Mouse (Mus musculus): ENCODE results near the gene Hs2st1. TPM values are rescaled to one million over a fixed set of nuclear protein-coding genes. Genes with fewer than 3 reads are reported as not detected.
A peak's percentile ranks its signal among the peaks of the same experiment; 100 is the strongest.

Hs2st1 gene
- polyA plus RNA-seq, 1 experiment: 5.2 TPM

- Histone ChIP-seq H3K27me3 (replicated peaks; ENCODE audit: control insufficient read depth, insufficient read depth, low read length) (no peaks in the 10 kb centered on the region), H3K4me3 (ENCODE audit: insufficient read depth, low read depth, low read length) (no peak overlapping the region), H3K36me3 (ENCODE audit: control insufficient read depth, insufficient read depth, low read length) (no peaks in the 10 kb centered on the region), H3K4me1 (ENCODE audit: control insufficient read depth, insufficient read depth, low read length) (0 out of 2 replicates have a peak, but pooled peaks cover 4% of the 10 kb centered on the region), H3K27ac (ENCODE audit: insufficient read depth, low read depth, low read length) (no peak overlapping the region)
- no peak for DNase-seq
- 94% methylated on average over 4 of the region's 4 CpGs for WGBS
- no peak for TF ChIP-seq POLR2A (IDR thresholded peaks at IDR 0.05; ENCODE audit: low read depth, low read length)
- TF ChIP-seq CTCF (conservative IDR thresholded peaks at IDR 0.05; ENCODE audit: insufficient read depth, insufficient read length, low read depth, low read length): no peak
Observed at GRCm38 (mm10) chr3:144508342-144508741, 61.6 kb downstream of the Hs2st1 start.

GRCm38 (mm10) chr3:144507885-144508284 lies 62.1 kb downstream of the Hs2st1 start:
- TF ChIP-seq CTCF (conservative IDR thresholded peaks at IDR 0.05; ENCODE audit: insufficient read depth, insufficient read length, low read depth, low read length) (no peak), POLR2A (IDR thresholded peaks at IDR 0.05; ENCODE audit: low read depth, low read length) (no peak)
- Histone ChIP-seq H3K4me1 (ENCODE audit: control insufficient read depth, insufficient read depth, low read length) (0 out of 2 replicates have a peak, but pooled peaks cover 4% of the 10 kb centered on the region), H3K27me3 (replicated peaks; ENCODE audit: control insufficient read depth, insufficient read depth, low read length) (no peaks in the 10 kb centered on the region), H3K27ac (ENCODE audit: insufficient read depth, low read depth, low read length) (no peak overlapping the region), H3K4me3 (ENCODE audit: insufficient read depth, low read depth, low read length) (no peak overlapping the region), H3K36me3 (ENCODE audit: control insufficient read depth, insufficient read depth, low read length) (no peaks in the 10 kb centered on the region)
- 86% methylated on average over 5 of the region's 5 CpGs for WGBS
- DNase-seq: no peak

DNA sequence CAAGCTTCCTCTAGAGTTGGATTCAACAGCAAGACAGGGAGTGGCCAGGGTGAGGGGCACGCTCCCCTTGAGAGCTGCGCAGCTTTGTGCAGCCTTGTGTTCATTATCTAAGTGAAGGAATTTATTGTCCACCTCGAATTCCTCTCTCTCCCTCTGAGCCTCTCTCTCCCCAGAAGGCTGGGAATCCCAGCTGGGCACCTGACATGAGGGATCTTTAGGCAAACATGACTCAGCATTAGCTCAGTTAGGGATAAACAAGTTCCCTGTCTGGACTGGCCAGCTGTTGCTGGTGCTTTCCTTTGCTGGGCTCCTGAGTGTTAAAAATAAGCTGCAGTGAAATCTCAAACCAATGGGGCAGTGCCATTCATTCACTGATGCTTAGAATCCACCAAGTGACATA lies 63.8 kb downstream of the Hs2st1 start:
- Histone ChIP-seq H3K36me3 (ENCODE audit: control insufficient read depth, insufficient read depth, low read length) (no peaks in the 10 kb centered on the region), H3K4me3 (ENCODE audit: insufficient read depth, low read depth, low read length) (no peak overlapping the region), H3K4me1 (ENCODE audit: control insufficient read depth, insufficient read depth, low read length) (0 out of 2 replicates have a peak, but pooled peaks cover 4% of the 10 kb centered on the region), H3K27ac (ENCODE audit: insufficient read depth, low read depth, low read length) (no peak overlapping the region), H3K27me3 (replicated peaks; ENCODE audit: control insufficient read depth, insufficient read depth, low read length) (no peaks in the 10 kb centered on the region)
- TF ChIP-seq CTCF (conservative IDR thresholded peaks at IDR 0.05; ENCODE audit: insufficient read depth, insufficient read length, low read depth, low read length): no peak
- TF ChIP-seq POLR2A (IDR thresholded peaks at IDR 0.05; ENCODE audit: low read depth, low read length): no peak
- DNase-seq: peak; percentile 18
- WGBS: 34% methylated on average over 3 of the region's 3 CpGs

GRCm38 (mm10) chr3:144501930-144502329 lies 68.1 kb downstream of the Hs2st1 start:
- H3K36me3 ChIP-seq (ENCODE audit: control insufficient read depth, insufficient read depth, low read length): no peaks in the 10 kb centered on the region
- WGBS: 52% methylated on average over 7 of the region's 7 CpGs
- no peak overlapping the region for H3K27ac ChIP-seq (ENCODE audit: insufficient read depth, low read depth, low read length)
- DNase-seq: no peak
- no peak overlapping the region for H3K4me3 ChIP-seq (ENCODE audit: insufficient read depth, low read depth, low read length)
- 0 out of 2 replicates have a peak, but pooled peaks cover 4% of the 10 kb centered on the region for H3K4me1 ChIP-seq (ENCODE audit: control insufficient read depth, insufficient read depth, low read length)
- TF ChIP-seq POLR2A (IDR thresholded peaks at IDR 0.05; ENCODE audit: low read depth, low read length): no peak
- TF ChIP-seq CTCF (conservative IDR thresholded peaks at IDR 0.05; ENCODE audit: insufficient read depth, insufficient read length, low read depth, low read length): no peak
- H3K27me3 ChIP-seq (replicated peaks; ENCODE audit: control insufficient read depth, insufficient read depth, low read length): no peaks in the 10 kb centered on the region

DNA sequence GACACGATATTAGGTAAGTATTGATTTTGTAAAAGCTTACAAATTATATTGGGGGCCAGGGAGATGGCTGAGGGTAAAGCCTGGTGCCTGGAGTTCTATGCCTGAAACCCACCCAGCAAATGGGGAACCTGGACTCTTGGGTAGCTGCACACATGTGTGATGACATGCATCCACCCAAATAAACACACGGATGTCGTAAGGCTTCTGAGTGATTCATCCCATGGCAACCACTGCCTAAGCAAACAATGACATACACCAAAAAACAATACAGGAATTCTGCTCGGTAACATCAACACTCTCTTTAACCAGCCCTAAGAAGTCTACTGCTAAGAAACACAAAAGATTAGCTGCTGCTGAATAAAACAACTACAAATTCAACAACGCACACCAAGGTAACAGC lies 73.2 kb downstream of the Hs2st1 start:
- TF ChIP-seq POLR2A (IDR thresholded peaks at IDR 0.05; ENCODE audit: low read depth, low read length): no peak
- no peak for TF ChIP-seq CTCF (conservative IDR thresholded peaks at IDR 0.05; ENCODE audit: insufficient read depth, insufficient read length, low read depth, low read length)
- H3K27me3 ChIP-seq (replicated peaks; ENCODE audit: control insufficient read depth, insufficient read depth, low read length): no peaks in the 10 kb centered on the region
- H3K36me3 ChIP-seq (ENCODE audit: control insufficient read depth, insufficient read depth, low read length): no peaks in the 10 kb centered on the region
- H3K4me3 ChIP-seq (ENCODE audit: insufficient read depth, low read depth, low read length): no peak overlapping the region
- H3K4me1 ChIP-seq (ENCODE audit: control insufficient read depth, insufficient read depth, low read length): no peaks in the 10 kb centered on the region; the same call in 1 of the 2 replicates
- 77% methylated on average over 5 of the region's 5 CpGs for WGBS
- H3K27ac ChIP-seq (ENCODE audit: insufficient read depth, low read depth, low read length): no peak overlapping the region
- no peak for DNase-seq

GRCm38 (mm10) chr3:144494838-144495237 lies 75.1 kb downstream of the Hs2st1 start:
- Histone ChIP-seq H3K36me3 (ENCODE audit: control insufficient read depth, insufficient read depth, low read length) (no peaks in the 10 kb centered on the region), H3K4me3 (ENCODE audit: insufficient read depth, low read depth, low read length) (no peak overlapping the region), H3K27ac (ENCODE audit: insufficient read depth, low read depth, low read length) (no peak overlapping the region), H3K4me1 (ENCODE audit: control insufficient read depth, insufficient read depth, low read length) (no peaks in the 10 kb centered on the region; the same call in 1 of the 2 replicates), H3K27me3 (replicated peaks; ENCODE audit: control insufficient read depth, insufficient read depth, low read length) (no peaks in the 10 kb centered on the region)
- DNase-seq: no peak
- WGBS: 51% methylated on average over 5 of the region's 5 CpGs
- no peak for TF ChIP-seq POLR2A (IDR thresholded peaks at IDR 0.05; ENCODE audit: low read depth, low read length)
- TF ChIP-seq CTCF (conservative IDR thresholded peaks at IDR 0.05; ENCODE audit: insufficient read depth, insufficient read length, low read depth, low read length): no peak

DNA sequence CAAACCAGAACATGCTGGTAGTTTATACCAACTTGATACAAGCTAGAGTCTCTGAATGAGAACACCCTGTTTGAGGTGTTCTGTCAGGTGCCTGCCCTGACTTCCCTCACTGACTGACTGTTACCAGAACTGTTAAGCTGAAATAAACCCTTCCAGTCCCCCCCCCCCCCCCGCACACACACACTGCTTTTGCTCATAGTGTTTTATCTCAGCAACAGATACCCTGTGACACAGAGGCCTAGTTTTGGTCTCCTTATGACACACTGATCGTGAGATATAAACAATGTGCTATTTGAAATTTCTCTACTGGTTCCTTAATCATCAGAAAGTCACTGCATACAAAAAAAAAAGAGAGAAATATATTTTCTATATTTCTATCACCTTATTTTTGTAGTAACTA lies 81.2 kb downstream of the Hs2st1 start:
- Histone ChIP-seq H3K27me3 (replicated peaks; ENCODE audit: control insufficient read depth, insufficient read depth, low read length) (no peaks in the 10 kb centered on the region), H3K4me3 (ENCODE audit: insufficient read depth, low read depth, low read length) (no peak overlapping the region), H3K27ac (ENCODE audit: insufficient read depth, low read depth, low read length) (no peak overlapping the region), H3K36me3 (ENCODE audit: control insufficient read depth, insufficient read depth, low read length) (no peaks in the 10 kb centered on the region), H3K4me1 (ENCODE audit: control insufficient read depth, insufficient read depth, low read length) (no peaks in the 10 kb centered on the region; the same call in 1 of the 2 replicates)
- 100% methylated on average over 2 of the region's 2 CpGs for WGBS
- DNase-seq: no peak
- TF ChIP-seq CTCF (conservative IDR thresholded peaks at IDR 0.05; ENCODE audit: insufficient read depth, insufficient read length, low read depth, low read length): no peak
- no peak for TF ChIP-seq POLR2A (IDR thresholded peaks at IDR 0.05; ENCODE audit: low read depth, low read length)

Measured in kidney, adult 2 months (tissue).